Mouse (Mus musculus) R1 (cell line): ENCODE results near the gene Morf4l2.
"Not testable (repeated sequence)": the region's sequence is repeated elsewhere in the genome, so short reads cannot be mapped to it uniquely, and the experiment has no call there.

ENCODE experiments used
- DNase-seq: peaks from one replicate; pipeline ENCODE4 v3.0.0-alpha.2; 2018; ENCODE audit warnings: low read depth, low spot score

Morf4l2 gene

GRCm38 (mm10) chrX:136743459-136743858, at the start of gene Morf4l2:
Gene Morf4l2, minus strand, starts transcription at chrX:136743690.
- DNase-seq: no peak

GRCm38 (mm10) chrX:136789446-136789845, 46.0 kb upstream of the Morf4l2 start:
- peak; percentile 95 for DNase-seq

- DNase-seq: no peak
These were observed 36.6 kb upstream of the Morf4l2 start, which contains the start of gene Glra4 for GRCm38 (mm10) chrX:136780041-136780440. Gene Glra4, minus strand, starts transcription at chrX:136780141.

- no peak for DNase-seq
These were observed 35.8 kb upstream of the Morf4l2 start for GRCm38 (mm10) chrX:136779262-136779661.

- no peak for DNase-seq
These were observed 34.6 kb upstream of the Morf4l2 start for GRCm38 (mm10) chrX:136778046-136778445.

GRCm38 (mm10) chrX:136773035-136773434, 29.5 kb upstream of the Morf4l2 start:
- no peak for DNase-seq

- peak; percentile 61 for DNase-seq
These were observed 17.9 kb upstream of the Morf4l2 start for GRCm38 (mm10) chrX:136761103-136762074.

GRCm38 (mm10) chrX:136755464-136755863, 12.0 kb upstream of the Morf4l2 start:
- no peak for DNase-seq

- no peak for DNase-seq
These were observed 5.8 kb upstream of the Morf4l2 start for GRCm38 (mm10) chrX:136749329-136749728.

GRCm38 (mm10) chrX:136744663-136745062, 1.2 kb upstream of the Morf4l2 start:
- peak; percentile 21 for DNase-seq

- DNase-seq: peak; percentile 75
These were observed 808 bp downstream of the Morf4l2 start for GRCm38 (mm10) chrX:136742661-136743103.

GRCm38 (mm10) chrX:136742241-136742640, 1.2 kb downstream of the Morf4l2 start:
- DNase-seq: no peak

- DNase-seq: peak; percentile 71
These were observed 1.8 kb downstream of the Morf4l2 start for GRCm38 (mm10) chrX:136741651-136742201.

- peak; percentile 97 for DNase-seq
These were observed 2.5 kb downstream of the Morf4l2 start for GRCm38 (mm10) chrX:136740791-136741650.

GRCm38 (mm10) chrX:136740087-136740790, 3.3 kb downstream of the Morf4l2 start:
- DNase-seq: peak; percentile 23

GRCm38 (mm10) chrX:136732016-136732415, 11.5 kb downstream of the Morf4l2 start:
- DNase-seq: no peak

- DNase-seq: not testable (repeated sequence)
These were observed 28.6 kb downstream of the Morf4l2 start for GRCm38 (mm10) chrX:136714742-136715474.

- no peak for DNase-seq
These were observed 34.7 kb downstream of the Morf4l2 start for GRCm38 (mm10) chrX:136708782-136709181.

- DNase-seq: peak; percentile 53
These were observed 35.3 kb downstream of the Morf4l2 start for GRCm38 (mm10) chrX:136708168-136708681.
